ENCODE assay signal across 10 mouse cellular contexts in the genomic region with DNA sequence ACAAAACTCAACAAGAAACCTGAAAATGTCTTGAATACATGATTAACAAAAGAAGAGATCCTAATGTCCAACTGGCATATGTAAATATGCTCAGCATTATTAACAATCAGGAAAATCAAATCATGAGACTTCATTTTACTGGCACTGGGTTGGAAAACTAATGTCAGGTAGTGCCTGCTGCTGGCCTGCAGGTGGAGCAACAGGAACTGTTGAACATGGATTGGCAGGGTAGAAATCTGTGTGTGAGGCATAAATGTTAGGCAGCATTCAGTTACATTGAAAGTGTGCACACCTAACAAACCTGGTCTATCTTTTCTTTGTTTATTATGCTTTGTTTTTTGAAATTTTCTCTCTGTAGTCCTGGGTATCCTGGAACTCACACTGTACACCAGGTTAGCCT. TPM values are rescaled to one million over a fixed set of nuclear protein-coding genes. Genes with fewer than 3 reads are reported as not detected.
DNase-seq lines count a peak whose midpoint lies in the region; TF ChIP-seq lines count a peak whose summit lies in the region.
"Had no signal": no experiment of that assay in that cellular context is flagged by ENCODE, and none has a peak within 500 bp of the region (broad histone marks: within the 10 kb centered on the region; RNA-seq: fewer than 3 reads in every experiment).

No protein-coding gene starts in this region.

- H3K4me3 ChIP-seq in heart, adult 2 months = no peak overlapping the region
- H3K4me3 ChIP-seq in heart, embryonic 10.5 days = no peak overlapping the region
- H3K4me3 ChIP-seq in ES-Bruce4 (ENCODE audit: low read depth, low read length) = no peak overlapping the region; the same call in 1 of the 2 replicates
- H3K4me3 ChIP-seq: limb, embryonic 13.5 days had no signal

- H3K27ac ChIP-seq in heart, adult 2 months = no peak overlapping the region
- H3K27ac ChIP-seq in heart, embryonic 10.5 days = no peak overlapping the region
- no peak overlapping the region for H3K27ac ChIP-seq in ES-Bruce4 (ENCODE audit: insufficient read depth, low read length)
- H3K27ac ChIP-seq: limb, embryonic 13.5 days had no signal

- intact Hi-C loops in heart, adult 2 months (cut with DNase I) = no loop called here

- H3K36me3 ChIP-seq in heart, adult 2 months (ENCODE audit: control insufficient read depth, insufficient read depth, low read length) = no peaks in the 10 kb centered on the region
- no peaks in the 10 kb centered on the region for H3K36me3 ChIP-seq in heart, embryonic 10.5 days
- no peaks in the 10 kb centered on the region for H3K36me3 ChIP-seq in ES-Bruce4 (ENCODE audit: control insufficient read depth, insufficient read depth, low read length, poor library complexity, severe bottlenecking)
- H3K36me3 ChIP-seq: limb, embryonic 13.5 days had no signal

- TF ChIP-seq EP300 in heart, adult 2 months (IDR thresholded peaks at IDR 0.05; ENCODE audit: insufficient read depth, low read depth, low read length) = no peak
- TF ChIP-seq EP300 in ES-Bruce4 (IDR thresholded peaks at IDR 0.05; ENCODE audit: insufficient read depth, low read depth, low read length) = no peak

- TF ChIP-seq CTCF in heart, adult 2 months (IDR thresholded peaks at IDR 0.05) = peak; percentile 58
- peak; percentile 53 for TF ChIP-seq CTCF in ES-Bruce4 (IDR thresholded peaks at IDR 0.05; ENCODE audit: low read depth, low read length)

- H3K9ac ChIP-seq in heart, adult 2 months (ENCODE audit: low read depth, low read length) = no peak overlapping the region
- no peak overlapping the region for H3K9ac ChIP-seq in ES-Bruce4 (ENCODE audit: low read depth, poor library complexity, severe bottlenecking)
- H3K9ac ChIP-seq: limb, embryonic 13.5 days had no signal

- TF ChIP-seq POLR2A in heart, adult 2 months (IDR thresholded peaks at IDR 0.05; ENCODE audit: insufficient read depth, low read depth, low read length) = no peak
- no peak for TF ChIP-seq POLR2A in ES-Bruce4 (IDR thresholded peaks at IDR 0.05; ENCODE audit: insufficient read depth, low read length)

- no peaks in the 10 kb centered on the region for H3K79me2 ChIP-seq in heart, adult 2 months (replicated peaks; ENCODE audit: control insufficient read depth, insufficient read depth, low read length)

- no peaks in the 10 kb centered on the region for H3K9me3 ChIP-seq in heart, embryonic 10.5 days
- no peaks in the 10 kb centered on the region for H3K9me3 ChIP-seq in ES-Bruce4 (replicated peaks; ENCODE audit: control insufficient read depth, insufficient read depth, low read length, poor library complexity, severe bottlenecking)
- H3K9me3 ChIP-seq: limb, embryonic 13.5 days had no signal

- H3K27me3 ChIP-seq in heart, adult 2 months (ENCODE audit: control insufficient read depth, insufficient read depth, low read length) = no peaks in the 10 kb centered on the region
- H3K27me3 ChIP-seq in heart, embryonic 10.5 days (ENCODE audit: insufficient read depth, poor library complexity, severe bottlenecking) = no peaks in the 10 kb centered on the region
- no peaks in the 10 kb centered on the region for H3K27me3 ChIP-seq in ES-Bruce4 (ENCODE audit: control insufficient read depth, insufficient read depth, low read length, poor library complexity, severe bottlenecking)
- H3K27me3 ChIP-seq: limb, embryonic 13.5 days had no signal

- no peaks in the 10 kb centered on the region for H3K4me1 ChIP-seq in heart, adult 2 months (ENCODE audit: control insufficient read depth, insufficient read depth, low read length)
- H3K4me1 ChIP-seq in heart, embryonic 10.5 days = no peaks in the 10 kb centered on the region
- no peaks in the 10 kb centered on the region for H3K4me1 ChIP-seq in ES-Bruce4 (ENCODE audit: control insufficient read depth, insufficient read depth, low read length)
- H3K4me1 ChIP-seq: limb, embryonic 13.5 days had no signal

- DNase-seq in heart, adult 2 months = no peak
- no peak for DNase-seq in heart, embryonic 10.5 days (ENCODE audit: low spot score)
- peak; percentile 4 for DNase-seq in 3T3-L1 (ENCODE audit: low read depth, low spot score)
- peak; percentile 19 for DNase-seq in embryo, embryonic 10.5 days (ENCODE audit: low spot score)
- DNase-seq in urinary bladder, postnatal 36 days (ENCODE audit: low spot score in 2 of 2) = no peak
- no peak for DNase-seq in MN1 (ENCODE audit: low spot score)
- no peak for DNase-seq in adrenal gland, postnatal 10 days

RNA-seq across cellular contexts. Expression of a gene that starts 1.9 kb away (rescaled TPM):
- total RNA-seq in heart, adult 2 months (2021) = not detected
- not detected in 2 replicates for polyA plus RNA-seq in heart, adult 2 months (2012; rRNA removed)
- polyA plus RNA-seq in heart, embryonic 10.5 days (2016; fragmentation: Nextera tagmentation; extraction: Ambion mirVana) = 11.8 and 13.6 TPM in 2 replicates
- 38.2 and 38.7 TPM in 2 replicates for polyA plus RNA-seq in ES-Bruce4 (2011; ENCODE audit: insufficient read depth, insufficient read length, low read depth, missing spikeins)
- 1 to 10 TPM; 4.6 to 7.5 TPM for total RNA-seq in adrenal gland, postnatal 10 days (2021)

RNA-seq across cellular contexts. Expression of a gene that starts 1.9 kb away (rescaled TPM):
- total RNA-seq in heart, adult 2 months (2021) = not detected
- polyA plus RNA-seq in heart, adult 2 months (2012; rRNA removed) = 0.23 and 0.41 TPM in 2 replicates
- 1.4 and 2.4 TPM in 2 replicates for polyA plus RNA-seq in heart, embryonic 10.5 days (2016; fragmentation: Nextera tagmentation; extraction: Ambion mirVana)
- polyA plus RNA-seq in ES-Bruce4 (2011; ENCODE audit: insufficient read depth, insufficient read length, low read depth, missing spikeins) = 1.4 TPM in 1 of 2 replicates, not detected in the other
- 1 to 10 TPM; 1.0 to 1.1 TPM for total RNA-seq in adrenal gland, postnatal 10 days (2021)

RNA-seq across cellular contexts. Expression of a gene that starts 3.3 kb away (rescaled TPM):
- 1 to 10 TPM in 1 of 2 experiments, under 1 TPM in 1; 0.77 to 1.4 TPM for total RNA-seq in heart, adult 2 months (2021)
- not detected in 2 replicates for polyA plus RNA-seq in heart, adult 2 months (2012; rRNA removed)
- 19.7 and 28.3 TPM in 2 replicates for polyA plus RNA-seq in heart, embryonic 10.5 days (2016; fragmentation: Nextera tagmentation; extraction: Ambion mirVana)
- 24.3 and 34.1 TPM in 2 replicates for polyA plus RNA-seq in ES-Bruce4 (2011; ENCODE audit: insufficient read depth, insufficient read length, low read depth, missing spikeins)
- 10 to 100 TPM; 13.1 to 18.8 TPM for total RNA-seq in adrenal gland, postnatal 10 days (2021)

RNA-seq across cellular contexts. Expression of a gene that starts 14.3 kb away (rescaled TPM):
- under 1 TPM; 0.18 TPM for total RNA-seq in heart, adult 2 months (2021)
- 0.27 and 0.38 TPM in 2 replicates for polyA plus RNA-seq in heart, adult 2 months (2012; rRNA removed)
- polyA plus RNA-seq in heart, embryonic 10.5 days (2016; fragmentation: Nextera tagmentation; extraction: Ambion mirVana) = 4.0 and 8.6 TPM in 2 replicates
- polyA plus RNA-seq in ES-Bruce4 (2011; ENCODE audit: insufficient read depth, insufficient read length, low read depth, missing spikeins) = 2.2 and 2.4 TPM in 2 replicates
- 10 to 100 TPM in 1 of 2 experiments, 1 to 10 TPM in 1; 9.9 to 14.0 TPM for total RNA-seq in adrenal gland, postnatal 10 days (2021)

RNA-seq across cellular contexts. Expression of a gene that starts 51.5 kb away (rescaled TPM):
- not detected for total RNA-seq in heart, adult 2 months (2021)
- polyA plus RNA-seq in heart, adult 2 months (2012; rRNA removed) = not detected in 2 replicates
- polyA plus RNA-seq in heart, embryonic 10.5 days (2016; fragmentation: Nextera tagmentation; extraction: Ambion mirVana) = not detected in 2 replicates
- not detected in 2 replicates for polyA plus RNA-seq in ES-Bruce4 (2011; ENCODE audit: insufficient read depth, insufficient read length, low read depth, missing spikeins)
- not detected for total RNA-seq in adrenal gland, postnatal 10 days (2021)
- polyA plus RNA-seq: kidney, embryonic 16.5 days; limb, embryonic 13.5 days had no signal

Comparison
In these comparisons a context has a peak if more than half of its experiments do, and no peak if none do; other contexts are left out.
1. RNA of a gene that starts 1.9 kb away (polyA plus RNA-seq): 38.2 to 38.7 TPM in ES-Bruce4 and 11.8 to 13.6 TPM in heart, embryonic 10.5 days; not detected in heart, adult 2 months; every median in the first group is over 10 times any median in the second.
2. RNA of a gene that starts 3.3 kb away (polyA plus RNA-seq): 24.3 to 34.1 TPM in ES-Bruce4 and 19.7 to 28.3 TPM in heart, embryonic 10.5 days; not detected in heart, adult 2 months; every median in the first group is over 10 times any median in the second.
3. DNase-seq: peak in 3T3-L1 (single experiment) and embryo, embryonic 10.5 days (single experiment); none in heart, adult 2 months (0 of 2), heart, embryonic 10.5 days (single experiment), urinary bladder, postnatal 36 days (0 of 2), MN1 (single experiment) and adrenal gland, postnatal 10 days (single experiment).